Mouse (Mus musculus) heart, adult 2 months (tissue): Measurements from ENCODE around the gene Grk6.

Experiments
- CTCF ChIP-seq: fragments of 200-600 bp; IDR thresholded peaks from 2 replicates; pipeline ENCODE4 v1.8.1; 2022; ENCODE audit warnings: antibody characterized with exemption, mild to moderate bottlenecking, moderate library complexity
- POLR2A ChIP-seq: fragments of 200-500 bp; IDR thresholded peaks from 2 replicates; pipeline ENCODE4 v1.6.1; 2011; ENCODE audit warnings: mild to moderate bottlenecking, low read depth, low read length, control low read depth; ENCODE audit not compliant: insufficient read depth

GRCm38 (mm10) chr13:55479929-55480328, 35.1 kb downstream of the Grk6 start:
- no peak for TF ChIP-seq CTCF
- TF ChIP-seq POLR2A: no peak
